In the genomic region with DNA sequence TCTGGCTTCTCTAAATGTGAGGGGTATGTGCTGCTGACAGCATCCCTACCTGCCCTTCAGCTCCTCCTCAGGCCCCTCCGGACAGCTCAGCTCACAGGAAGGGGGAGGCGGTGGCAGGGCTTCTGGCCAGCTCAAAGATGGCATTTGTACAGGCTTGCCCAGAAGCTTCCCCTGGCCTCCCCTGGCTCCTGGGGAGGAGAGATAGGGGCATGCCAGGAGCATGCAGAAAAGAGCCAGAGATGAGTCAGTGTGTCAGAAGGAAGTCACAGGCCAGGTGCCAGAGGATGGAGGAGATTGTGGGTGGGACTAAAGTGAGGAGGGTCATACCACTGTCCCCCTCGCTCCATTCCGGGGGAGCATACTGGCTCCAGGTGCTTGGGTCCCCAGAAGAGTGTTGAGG, we compare ENCODE assay signal across 23 mouse cellular contexts. TPM values are rescaled to one million over a fixed set of nuclear protein-coding genes. Genes with fewer than 3 reads are reported as not detected.
DNase-seq lines count a peak whose midpoint lies in the region.
"Had no signal": no experiment of that assay in that cellular context is flagged by ENCODE, and none has a peak within 500 bp of the region (broad histone marks: within the 10 kb centered on the region; RNA-seq: fewer than 3 reads in every experiment).

No protein-coding gene starts in this region.

- DNase-seq in heart, adult 11 months, result peak; percentile 88
- no peak for DNase-seq in heart, postnatal 10 days
- peak; percentile 16 for DNase-seq in cerebellum, adult 11 months
- peak; percentile 26 for DNase-seq in cerebellum, adult 9-10 months
- peak; percentile 41 to 55 for DNase-seq in cerebellum, postnatal 36 days
- DNase-seq in right cerebral cortex, adult 18-20 months, result no peak
- DNase-seq in right cerebral cortex, adult 2 months (ENCODE audit: low spot score in 2 of 2), result no peak
- DNase-seq in testis, postnatal 10 days (ENCODE audit: low spot score), result no peak
- DNase-seq: adrenal gland, postnatal 25 days; B cell, adult 2 months; gastrocnemius, postnatal 10 days; heart, postnatal 36 days; kidney, adult 9 months; kidney, postnatal 10 days; layer of hippocampus, adult 9-11 months; lung, embryonic 14.5 days; lung, postnatal 14 days; retina, postnatal 1 day; spleen, adult 18-20 months; thymus, adult 2 months; thymus, postnatal 36 days had no signal

- intact Hi-C loops in heart, postnatal 10 days (cut with DNase I), result loop anchor here (5.0 kb wide), 1 partner anchor 119 kb away; the partner anchor contains the start of gene Vsig2

RNA-seq across cellular contexts. Expression of gene Robo3, which starts 14.3 kb away (rescaled TPM):
- total RNA-seq in heart, postnatal 10 days (2021), result not detected
- total RNA-seq: heart, postnatal 36 days; liver, adult 2 months had no signal

RNA-seq across cellular contexts. Expression of gene Robo4, which starts 17.1 kb away (rescaled TPM):
- total RNA-seq in heart, postnatal 10 days (2021), result 10 to 100 TPM; 40.9 to 50.6 TPM

RNA-seq across cellular contexts. Expression of gene Hepacam, which starts 51.6 kb away (rescaled TPM):
- total RNA-seq in heart, postnatal 10 days (2021), result under 1 TPM in 1 of 2 experiments, not detected in 1; 0.24 TPM
- total RNA-seq: heart, postnatal 36 days; liver, adult 2 months; megakaryocyte progenitor cell, adult 5-6 weeks had no signal

Comparison
In these comparisons a context has a peak if more than half of its experiments do, and no peak if none do; other contexts are left out.
1. DNase-seq: peak in heart, adult 11 months (single experiment), cerebellum, adult 11 months (single experiment), cerebellum, adult 9-10 months (single experiment) and cerebellum, postnatal 36 days (2 of 2); none in heart, postnatal 10 days (0 of 2), right cerebral cortex, adult 18-20 months (single experiment), right cerebral cortex, adult 2 months (0 of 2) and testis, postnatal 10 days (single experiment).